Mouse (Mus musculus): ENCODE data around the gene Spata17.

Gene Spata17

GRCm38 (mm10) chr1:187020011-187020410 lies 195.3 kb downstream of the Spata17 start:
- Histone ChIP-seq H3K36me3 (ENCODE audit: insufficient read depth, low read length) (no peaks in the 10 kb centered on the region), H3K27me3 (ENCODE audit: insufficient read depth, low read length) (no peaks in the 10 kb centered on the region), H3K4me1 (replicated peaks; ENCODE audit: low read depth, low read length) (no peaks in the 10 kb centered on the region), H3K4me3 (replicated peaks; ENCODE audit: low read length) (no peak overlapping the region), H3K9me3 (ENCODE audit: low read length) (no peaks in the 10 kb centered on the region)
- TF ChIP-seq POU5F1 (IDR thresholded peaks at IDR 0.05; ENCODE audit: borderline replicate concordance, low read length) (no peak), NANOG (IDR thresholded peaks at IDR 0.05; ENCODE audit: borderline replicate concordance, low read length) (no peak), CTCF (conservative IDR thresholded peaks at IDR 0.05; ENCODE audit: low read length) (no peak)

- Histone ChIP-seq H3K4me1 (replicated peaks; ENCODE audit: low read depth, low read length) (no peaks in the 10 kb centered on the region), H3K36me3 (ENCODE audit: insufficient read depth, low read length) (no peaks in the 10 kb centered on the region), H3K27me3 (ENCODE audit: insufficient read depth, low read length) (no peaks in the 10 kb centered on the region), H3K9me3 (ENCODE audit: low read length) (no peaks in the 10 kb centered on the region), H3K4me3 (replicated peaks; ENCODE audit: low read length) (no peak overlapping the region)
- no peak for TF ChIP-seq NANOG (IDR thresholded peaks at IDR 0.05; ENCODE audit: borderline replicate concordance, low read length)
- TF ChIP-seq POU5F1 (IDR thresholded peaks at IDR 0.05; ENCODE audit: borderline replicate concordance, low read length): no peak
- no peak for TF ChIP-seq CTCF (conservative IDR thresholded peaks at IDR 0.05; ENCODE audit: low read length)
Observed at GRCm38 (mm10) chr1:187016116-187016515, 199.1 kb downstream of the Spata17 start.

GRCm38 (mm10) chr1:187015673-187016072 lies 199.6 kb downstream of the Spata17 start:
- TF ChIP-seq POU5F1 (IDR thresholded peaks at IDR 0.05; ENCODE audit: borderline replicate concordance, low read length): no peak
- TF ChIP-seq NANOG (IDR thresholded peaks at IDR 0.05; ENCODE audit: borderline replicate concordance, low read length): no peak
- no peak for TF ChIP-seq CTCF (conservative IDR thresholded peaks at IDR 0.05; ENCODE audit: low read length)
- no peaks in the 10 kb centered on the region for H3K4me1 ChIP-seq (replicated peaks; ENCODE audit: low read depth, low read length)
- H3K36me3 ChIP-seq (ENCODE audit: insufficient read depth, low read length): no peaks in the 10 kb centered on the region
- no peaks in the 10 kb centered on the region for H3K27me3 ChIP-seq (ENCODE audit: insufficient read depth, low read length)
- no peaks in the 10 kb centered on the region for H3K9me3 ChIP-seq (ENCODE audit: low read length)
- no peak overlapping the region for H3K4me3 ChIP-seq (replicated peaks; ENCODE audit: low read length)

GRCm38 (mm10) chr1:187014141-187014540 lies 201.1 kb downstream of the Spata17 start:
- Histone ChIP-seq H3K9me3 (ENCODE audit: low read length) (no peaks in the 10 kb centered on the region), H3K36me3 (ENCODE audit: insufficient read depth, low read length) (no peaks in the 10 kb centered on the region), H3K4me1 (replicated peaks; ENCODE audit: low read depth, low read length) (no peaks in the 10 kb centered on the region), H3K4me3 (replicated peaks; ENCODE audit: low read length) (no peak overlapping the region), H3K27me3 (ENCODE audit: insufficient read depth, low read length) (no peaks in the 10 kb centered on the region)
- TF ChIP-seq POU5F1 (IDR thresholded peaks at IDR 0.05; ENCODE audit: borderline replicate concordance, low read length): no peak
- no peak for TF ChIP-seq NANOG (IDR thresholded peaks at IDR 0.05; ENCODE audit: borderline replicate concordance, low read length)
- TF ChIP-seq CTCF (conservative IDR thresholded peaks at IDR 0.05; ENCODE audit: low read length): no peak

- no peaks in the 10 kb centered on the region for H3K9me3 ChIP-seq (ENCODE audit: low read length)
- H3K4me1 ChIP-seq (replicated peaks; ENCODE audit: low read depth, low read length): no peaks in the 10 kb centered on the region
- no peaks in the 10 kb centered on the region for H3K36me3 ChIP-seq (ENCODE audit: insufficient read depth, low read length)
- TF ChIP-seq POU5F1 (IDR thresholded peaks at IDR 0.05; ENCODE audit: borderline replicate concordance, low read length) (no peak), CTCF (conservative IDR thresholded peaks at IDR 0.05; ENCODE audit: low read length) (no peak), NANOG (IDR thresholded peaks at IDR 0.05; ENCODE audit: borderline replicate concordance, low read length) (no peak)
- H3K4me3 ChIP-seq (replicated peaks; ENCODE audit: low read length): no peak overlapping the region
- no peaks in the 10 kb centered on the region for H3K27me3 ChIP-seq (ENCODE audit: insufficient read depth, low read length)
Observed at GRCm38 (mm10) chr1:187011601-187012000, 203.7 kb downstream of the Spata17 start.

- Histone ChIP-seq H3K4me3 (replicated peaks; ENCODE audit: low read length) (no peak overlapping the region), H3K36me3 (ENCODE audit: insufficient read depth, low read length) (no peaks in the 10 kb centered on the region), H3K9me3 (ENCODE audit: low read length) (no peaks in the 10 kb centered on the region), H3K27me3 (ENCODE audit: insufficient read depth, low read length) (peaks cover 2% of the 10 kb centered on the region; the same call in 1 of the 2 replicates), H3K4me1 (replicated peaks; ENCODE audit: low read depth, low read length) (no peaks in the 10 kb centered on the region)
- TF ChIP-seq NANOG (IDR thresholded peaks at IDR 0.05; ENCODE audit: borderline replicate concordance, low read length): no peak
- TF ChIP-seq CTCF (conservative IDR thresholded peaks at IDR 0.05; ENCODE audit: low read length): no peak
- TF ChIP-seq POU5F1 (IDR thresholded peaks at IDR 0.05; ENCODE audit: borderline replicate concordance, low read length): no peak
Observed at GRCm38 (mm10) chr1:187010071-187010470, 205.2 kb downstream of the Spata17 start.

GRCm38 (mm10) chr1:187008236-187008635 lies 207.0 kb downstream of the Spata17 start:
- Histone ChIP-seq H3K4me3 (replicated peaks; ENCODE audit: low read length) (no peak overlapping the region), H3K9me3 (ENCODE audit: low read length) (no peaks in the 10 kb centered on the region), H3K27me3 (ENCODE audit: insufficient read depth, low read length) (peaks cover 2% of the 10 kb centered on the region; the same call in 1 of the 2 replicates), H3K36me3 (ENCODE audit: insufficient read depth, low read length) (no peaks in the 10 kb centered on the region), H3K4me1 (replicated peaks; ENCODE audit: low read depth, low read length) (no peaks in the 10 kb centered on the region)
- TF ChIP-seq POU5F1 (IDR thresholded peaks at IDR 0.05; ENCODE audit: borderline replicate concordance, low read length) (no peak), NANOG (IDR thresholded peaks at IDR 0.05; ENCODE audit: borderline replicate concordance, low read length) (no peak), CTCF (conservative IDR thresholded peaks at IDR 0.05; ENCODE audit: low read length) (no peak)

GRCm38 (mm10) chr1:187006227-187006925 lies 208.9 kb downstream of the Spata17 start:
- H3K9me3 ChIP-seq (ENCODE audit: low read length): no peaks in the 10 kb centered on the region

GRCm38 (mm10) chr1:187004306-187004705 lies 211.0 kb downstream of the Spata17 start:
- peaks cover 2% of the 10 kb centered on the region; the same call in 1 of the 2 replicates for H3K27me3 ChIP-seq (ENCODE audit: insufficient read depth, low read length)
- no peaks in the 10 kb centered on the region for H3K4me1 ChIP-seq (replicated peaks; ENCODE audit: low read depth, low read length)
- H3K4me3 ChIP-seq (replicated peaks; ENCODE audit: low read length): no peak overlapping the region
- TF ChIP-seq POU5F1 (IDR thresholded peaks at IDR 0.05; ENCODE audit: borderline replicate concordance, low read length): no peak
- H3K36me3 ChIP-seq (ENCODE audit: insufficient read depth, low read length): no peaks in the 10 kb centered on the region
- no peaks in the 10 kb centered on the region for H3K9me3 ChIP-seq (ENCODE audit: low read length)

More at GRCm38 (mm10) chr1:187006227-187006925, 208.9 kb downstream of the Spata17 start:
- Histone ChIP-seq H3K4me1 (replicated peaks; ENCODE audit: low read depth, low read length) (no peaks in the 10 kb centered on the region), H3K4me3 (replicated peaks; ENCODE audit: low read length) (no peak overlapping the region), H3K27me3 (ENCODE audit: insufficient read depth, low read length) (peaks cover 2% of the 10 kb centered on the region; the same call in 1 of the 2 replicates), H3K36me3 (ENCODE audit: insufficient read depth, low read length) (no peaks in the 10 kb centered on the region)
- no peak for TF ChIP-seq NANOG (IDR thresholded peaks at IDR 0.05; ENCODE audit: borderline replicate concordance, low read length)

Data from E14TG2a.4 (cell line).